Mouse (Mus musculus) liver, adult 10 weeks (tissue): ENCODE measurements around the gene Slc40a1. TPM values are rescaled to one million over a fixed set of nuclear protein-coding genes. Genes with fewer than 3 reads are reported as not detected.

Experiments
- polyA plus RNA-seq: library from polyadenylated mRNA; stranded (reverse); fragments of 350-450 nt; fragmentation: Illumina TruSeq; extraction: RNeasy Lipid Tissue Mini Kit (QIAGEN cat#74804); gene quantifications from one replicate; pipeline ENCODE4 v1.2.3, GENCODE M21; 2014; ENCODE audit warnings: low read depth, low replicate concordance

Gene Slc40a1
- polyA plus RNA-seq = 222 TPM

GRCm38 (mm10) chr1:45926393-45926763, at the start of gene Slc40a1:
Gene Slc40a1, minus strand, starts transcription at chr1:45926523.

DNA sequence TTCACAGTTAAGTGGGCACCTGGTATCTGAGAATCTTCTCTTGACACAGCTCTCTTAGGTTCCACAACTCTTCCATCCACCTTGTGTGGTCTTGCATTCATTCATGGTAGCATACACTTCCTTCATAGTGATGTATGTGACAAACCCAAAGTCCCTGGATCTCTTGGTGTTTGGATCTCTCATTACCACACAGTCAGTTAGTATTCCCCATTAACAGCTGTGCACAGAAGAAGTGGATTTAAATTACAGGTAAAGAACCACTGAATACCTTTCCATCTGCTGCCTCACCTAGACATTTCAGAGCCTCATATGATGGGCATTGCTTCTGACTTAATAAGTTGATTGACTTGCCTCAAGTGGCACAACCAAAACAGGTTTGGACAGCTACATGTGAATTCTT, 36.1 kb downstream of the Slc40a1 start, which contains the start of gene Gm5269:
TSS of gene Gm5269 (minus strand) at position 101 of the 400 bp plus-strand sequence.

Other genes starting within 250 kb of the Slc40a1 start
- 30.3 TPM for gene Wdr75, start 131.4 kb downstream of the Slc40a1 start, polyA plus RNA-seq
- gene Gm5269, start 36.2 kb downstream of the Slc40a1 start, polyA plus RNA-seq = not detected
- 0.05 TPM for gene Dnah7b, start 139.8 kb upstream of the Slc40a1 start, polyA plus RNA-seq